26 mouse cellular contexts compared by ENCODE assay signal in the genomic region with DNA sequence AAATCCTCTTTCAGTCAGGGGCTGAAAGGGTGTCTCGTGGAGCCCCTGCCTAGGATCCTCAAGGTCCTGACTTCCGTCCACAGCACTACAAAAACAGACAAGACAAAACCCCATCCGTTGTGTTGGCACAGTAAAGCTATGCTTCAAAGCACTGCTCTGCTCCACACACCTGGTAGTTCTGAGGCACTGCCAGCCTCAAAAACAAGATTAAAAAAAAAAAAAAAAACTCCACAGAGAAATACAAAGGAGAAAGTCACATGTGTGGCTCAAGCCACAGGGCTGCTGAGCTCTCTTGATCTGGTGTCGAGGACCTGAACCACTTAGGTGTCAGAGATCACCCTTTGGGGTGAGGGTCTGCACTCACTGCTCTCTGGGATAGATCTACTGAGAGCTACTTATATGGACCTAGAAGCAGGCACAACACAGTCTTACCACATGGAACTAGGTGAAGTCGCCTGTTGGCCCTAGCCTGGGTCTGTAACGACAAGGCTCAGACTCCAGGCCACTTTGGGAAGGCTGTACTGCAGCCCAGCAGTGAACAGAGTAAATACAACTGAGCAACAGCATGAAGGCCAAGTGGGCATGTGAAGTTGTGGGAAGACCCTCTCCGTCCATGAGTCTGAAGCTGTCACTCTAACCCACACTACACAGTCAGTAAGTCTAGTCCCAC. TPM values are rescaled to one million over a fixed set of nuclear protein-coding genes. Genes with fewer than 3 reads are reported as not detected.
DNase-seq lines count a peak whose midpoint lies in the region; ATAC-seq and TF ChIP-seq lines count a peak whose summit lies in the region.
"Had no signal": no experiment of that assay in that cellular context is flagged by ENCODE, and none has a peak within 500 bp of the region (broad histone marks: within the 10 kb centered on the region; RNA-seq: fewer than 3 reads in every experiment).

No protein-coding gene starts in this region.

- peak; percentile 77 for ATAC-seq in inflammation-experienced regulatory T-cells, adult 6 months
- ATAC-seq in hindbrain, postnatal 0 days, result no peak
- no peak for ATAC-seq in hindbrain, embryonic 16.5 days
- ATAC-seq: intestine, embryonic 15.5 days had no signal

- peak; percentile 71 for DNase-seq in heart, adult 11 months
- no peak for DNase-seq in heart, adult 9 months (ENCODE audit: low spot score in 2 of 2)
- peak; percentile 79 for DNase-seq in CD4-positive helper T cell, adult 2 months (ENCODE audit: low read depth, low spot score)
- DNase-seq in thymus, postnatal 10 days (ENCODE audit: low spot score in 2 of 2), result peak; percentile 73 to 76
- no peak for DNase-seq in hindbrain, postnatal 0 days (ENCODE audit: low spot score)
- DNase-seq in layer of hippocampus, adult 8-10 months (ENCODE audit: low spot score in 2 of 2), result no peak
- DNase-seq: adrenal gland, postnatal 25 days; cerebellum, adult 8-10 months; gastrocnemius, adult 2 months; heart, adult 2 months; heart, postnatal 36 days; layer of hippocampus, postnatal 36 days; lung, adult 18-20 months; lung, postnatal 4 days; retina, postnatal 1 day had no signal

- TF ChIP-seq CTCF in hindbrain, postnatal 0 days (IDR thresholded peaks at IDR 0.05; ENCODE audit: low read depth), result no peak

- H3K27me3 ChIP-seq in hindbrain, postnatal 0 days (ENCODE audit: insufficient read depth, low read length), result no peaks in the 10 kb centered on the region
- no peaks in the 10 kb centered on the region for H3K27me3 ChIP-seq in hindbrain, embryonic 16.5 days (replicated peaks; ENCODE audit: control insufficient read depth, insufficient read depth, low read length)
- H3K27me3 ChIP-seq: embryonic facial prominence, embryonic 13.5 days; intestine, embryonic 15.5 days; kidney, embryonic 15.5 days had no signal

- no peaks in the 10 kb centered on the region for H3K36me3 ChIP-seq in hindbrain, postnatal 0 days (ENCODE audit: insufficient read depth, low read length)
- no peaks in the 10 kb centered on the region for H3K36me3 ChIP-seq in hindbrain, embryonic 16.5 days (ENCODE audit: control insufficient read depth, insufficient read depth, low read length)
- H3K36me3 ChIP-seq: embryonic facial prominence, embryonic 13.5 days; intestine, embryonic 15.5 days; kidney, embryonic 15.5 days; midbrain, embryonic 10.5 days had no signal

- no peak overlapping the region for H3K9ac ChIP-seq in hindbrain, postnatal 0 days (replicated peaks; ENCODE audit: low read length)
- no peak overlapping the region for H3K9ac ChIP-seq in hindbrain, embryonic 16.5 days (ENCODE audit: low read depth, low read length)
- H3K9ac ChIP-seq: embryonic facial prominence, embryonic 13.5 days; intestine, embryonic 15.5 days; kidney, embryonic 15.5 days had no signal

- whole genome bisulfite sequencing in hindbrain, postnatal 0 days, result 80% methylated on average over 7 of the region's 7 CpGs
- WGBS in hindbrain, embryonic 16.5 days, result 81% methylated on average over 7 of the region's 7 CpGs

- no peaks in the 10 kb centered on the region for H3K4me1 ChIP-seq in hindbrain, postnatal 0 days (ENCODE audit: insufficient read depth, low read length)
- no peaks in the 10 kb centered on the region for H3K4me1 ChIP-seq in hindbrain, embryonic 16.5 days (ENCODE audit: control insufficient read depth, insufficient read depth, low read depth, low read length)
- H3K4me1 ChIP-seq: intestine, embryonic 15.5 days; kidney, embryonic 15.5 days; midbrain, embryonic 10.5 days had no signal

- H3K4me3 ChIP-seq in hindbrain, postnatal 0 days (ENCODE audit: low read length), result no peak overlapping the region
- H3K4me3 ChIP-seq in hindbrain, embryonic 16.5 days (ENCODE audit: low read length), result no peak overlapping the region
- H3K4me3 ChIP-seq: embryonic facial prominence, embryonic 13.5 days; gastrocnemius, adult 2 months; heart, adult 2 months; intestine, embryonic 15.5 days; kidney, embryonic 15.5 days; midbrain, embryonic 10.5 days had no signal

- H3K27ac ChIP-seq in hindbrain, postnatal 0 days, result no peak overlapping the region
- H3K27ac ChIP-seq in hindbrain, embryonic 16.5 days (ENCODE audit: low read depth, low read length), result no peak overlapping the region
- H3K27ac ChIP-seq: embryonic facial prominence, embryonic 13.5 days; gastrocnemius, adult 2 months; heart, adult 2 months; intestine, embryonic 15.5 days; kidney, embryonic 15.5 days; midbrain, embryonic 10.5 days had no signal

- no peaks in the 10 kb centered on the region for H3K9me3 ChIP-seq in hindbrain, postnatal 0 days (ENCODE audit: low read length)
- H3K9me3 ChIP-seq in hindbrain, embryonic 16.5 days (ENCODE audit: control insufficient read depth, low read length), result no peaks in the 10 kb centered on the region
- H3K9me3 ChIP-seq: embryonic facial prominence, embryonic 13.5 days; intestine, embryonic 15.5 days; kidney, embryonic 15.5 days; midbrain, embryonic 10.5 days had no signal

- H3K4me2 ChIP-seq in hindbrain, postnatal 0 days (ENCODE audit: low read depth, low read length), result no peak overlapping the region
- no peak overlapping the region for H3K4me2 ChIP-seq in hindbrain, embryonic 16.5 days (ENCODE audit: low read length)
- H3K4me2 ChIP-seq: embryonic facial prominence, embryonic 13.5 days; intestine, embryonic 15.5 days; kidney, embryonic 15.5 days had no signal

RNA-seq across cellular contexts. Expression of a gene that starts 26.1 kb away (rescaled TPM):
- polyA plus RNA-seq in inflammation-experienced regulatory T-cells, adult 6 months (2017; shearing (Covaris generic)), result under 1 TPM in 2 of 3 experiments, not detected in 1; 0.23 to 0.50 TPM
- not detected in 2 replicates for total RNA-seq in hindbrain, postnatal 0 days (2014; rRNA removed)
- polyA plus RNA-seq in hindbrain, postnatal 0 days (2015; fragmentation: Nextera tagmentation; extraction: Ambion mirVana), result not detected in 2 replicates
- polyA plus RNA-seq in hindbrain, embryonic 16.5 days (2015; fragmentation: Nextera tagmentation; extraction: Ambion mirVana), result not detected in 2 replicates
- total RNA-seq in layer of hippocampus, adult 8-10 months (2022), result not detected
- total RNA-seq: adrenal gland, postnatal 25 days; gastrocnemius, adult 2 months; heart, adult 2 months; heart, postnatal 36 days; layer of hippocampus, postnatal 36 days; left cerebral cortex, postnatal 36 days; liver, adult 2 months had no signal
- polyA plus RNA-seq: cortical plate, adult 2 months; embryonic facial prominence, embryonic 13.5 days; heart, adult 2 months; intestine, embryonic 15.5 days; kidney, embryonic 15.5 days; liver, adult 2 months; midbrain, embryonic 10.5 days; neural tube, embryonic 14.5 days; stomach, embryonic 16.5 days had no signal

RNA-seq across cellular contexts. Expression of a gene that starts 33.6 kb away (rescaled TPM):
- 10 to 100 TPM; 27.9 to 51.6 (median 43.6) TPM for polyA plus RNA-seq in inflammation-experienced regulatory T-cells, adult 6 months (2017; shearing (Covaris generic))
- 0.05 and 1.6 TPM in 2 replicates for total RNA-seq in hindbrain, postnatal 0 days (2014; rRNA removed)
- 0.11 TPM in 1 of 2 replicates, not detected in the other for polyA plus RNA-seq in hindbrain, postnatal 0 days (2015; fragmentation: Nextera tagmentation; extraction: Ambion mirVana)
- 0.27 and 0.31 TPM in 2 replicates for polyA plus RNA-seq in hindbrain, embryonic 16.5 days (2015; fragmentation: Nextera tagmentation; extraction: Ambion mirVana)
- under 1 TPM; 0.07 to 0.34 (median 0.17) TPM for total RNA-seq in layer of hippocampus, adult 8-10 months (2022)

Comparison
In these comparisons a context has a peak if more than half of its experiments do, and no peak if none do; other contexts are left out.
1. DNase-seq: peak in heart, adult 11 months (single experiment), CD4-positive helper T cell, adult 2 months (single experiment) and thymus, postnatal 10 days (2 of 2); none in heart, adult 9 months (0 of 2), hindbrain, postnatal 0 days (single experiment) and layer of hippocampus, adult 8-10 months (0 of 2).
2. RNA of a gene that starts 33.6 kb away (polyA plus RNA-seq): 27.9 to 51.6 TPM in inflammation-experienced regulatory T-cells, adult 6 months; 0.27 to 0.31 TPM in hindbrain, embryonic 16.5 days and 0.11 TPM in hindbrain, postnatal 0 days; every median in the first group is over 10 times any median in the second.